Mouse (Mus musculus) cerebellum, postnatal 36 days (tissue): ENCODE measurements around the gene Pde3a.
A peak's percentile ranks its signal among the peaks of the same experiment; 100 is the strongest.

Experiments
- DNase-seq, 2 experiments: peaks; one replicate each; pipeline ENCODE4 v3.0.0; 2021 to 2022; ENCODE audit warnings: mixed read lengths in 2 of 2

The Pde3a gene

GRCm38 (mm10) chr6:141248691-141249584, at the start of gene Pde3a:
Gene Pde3a (plus strand): TSS chr6:141249269.
- peak in 1 of 2 experiments; percentile 28 for DNase-seq

- DNase-seq = no peak
These were observed 48.9 kb upstream of the Pde3a start for GRCm38 (mm10) chr6:141200173-141200615.

- DNase-seq = no peak
These were observed 41.5 kb upstream of the Pde3a start for GRCm38 (mm10) chr6:141207531-141207930.

GRCm38 (mm10) chr6:141208283-141208872, 40.7 kb upstream of the Pde3a start:
- DNase-seq = no peak

GRCm38 (mm10) chr6:141210021-141210420, 39.0 kb upstream of the Pde3a start:
- DNase-seq = no peak

GRCm38 (mm10) chr6:141221081-141221480, 28.0 kb upstream of the Pde3a start:
- peak; percentile 28 to 34 for DNase-seq

- no peak for DNase-seq
These were observed 22.0 kb upstream of the Pde3a start for GRCm38 (mm10) chr6:141226851-141227657.

GRCm38 (mm10) chr6:141227658-141228005, 21.4 kb upstream of the Pde3a start:
- no peak for DNase-seq

GRCm38 (mm10) chr6:141232756-141233382, 16.2 kb upstream of the Pde3a start:
- DNase-seq = no peak

GRCm38 (mm10) chr6:141241809-141242208, 7.3 kb upstream of the Pde3a start:
- DNase-seq = no peak

- DNase-seq = no peak
These were observed 4.0 kb upstream of the Pde3a start for GRCm38 (mm10) chr6:141245089-141245488.

- peak; percentile 72 to 75 for DNase-seq
These were observed 2.7 kb upstream of the Pde3a start for GRCm38 (mm10) chr6:141246391-141246790.

- peak in 1 of 2 experiments; percentile 15 for DNase-seq
These were observed 988 bp upstream of the Pde3a start for GRCm38 (mm10) chr6:141248081-141248480.

- DNase-seq = peak; percentile 56 to 64
These were observed 671 bp downstream of the Pde3a start for GRCm38 (mm10) chr6:141249585-141250295.

GRCm38 (mm10) chr6:141250296-141250629, 1.2 kb downstream of the Pde3a start:
- peak in 1 of 2 experiments; percentile 44 for DNase-seq

GRCm38 (mm10) chr6:141250984-141251383, 1.9 kb downstream of the Pde3a start:
- no peak for DNase-seq

- DNase-seq = no peak
These were observed 3.5 kb downstream of the Pde3a start for GRCm38 (mm10) chr6:141252520-141252919.

- DNase-seq = no peak
These were observed 5.9 kb downstream of the Pde3a start for GRCm38 (mm10) chr6:141254956-141255355.

- no peak for DNase-seq
These were observed 7.8 kb downstream of the Pde3a start for GRCm38 (mm10) chr6:141256896-141257295.

- no peak for DNase-seq
These were observed 8.5 kb downstream of the Pde3a start for GRCm38 (mm10) chr6:141257434-141258202.

GRCm38 (mm10) chr6:141265257-141265656, 16.2 kb downstream of the Pde3a start:
- no peak for DNase-seq
